Mouse (Mus musculus): ENCODE results near the gene Ccdc163. TPM values are rescaled to one million over a fixed set of nuclear protein-coding genes. Genes with fewer than 3 reads are reported as not detected.

The Ccdc163 gene
- polyA plus RNA-seq, 1 experiment: 15.9 TPM

GRCm38 (mm10) chr4:116782171-116782570 lies 73.9 kb downstream of the Ccdc163 start:
- WGBS: 89% methylated on average over 8 of the region's 8 CpGs
- DNase-seq (ENCODE audit: low read depth in 1 of 2, low spot score in 2 of 2): no peak
- no peak overlapping the region for H3K27ac ChIP-seq (ENCODE audit: insufficient read depth, low read length)
- TF ChIP-seq POLR2A (IDR thresholded peaks at IDR 0.05; ENCODE audit: low read depth, low read length): no peak
- TF ChIP-seq CTCF (IDR thresholded peaks at IDR 0.05; ENCODE audit: extremely low read depth, insufficient read depth, insufficient read length, insufficient replicate concordance): no peak
- H3K27me3 ChIP-seq (ENCODE audit: control insufficient read depth, insufficient read depth, low read length): no peaks in the 10 kb centered on the region
- H3K36me3 ChIP-seq (ENCODE audit: control insufficient read depth, insufficient read depth, low read length): no peaks in the 10 kb centered on the region
- no peak overlapping the region for H3K4me3 ChIP-seq (ENCODE audit: extremely low read depth, insufficient read depth, insufficient read length)
- no peaks in the 10 kb centered on the region for H3K4me1 ChIP-seq (ENCODE audit: control insufficient read depth, insufficient read depth, insufficient read length)

DNA sequence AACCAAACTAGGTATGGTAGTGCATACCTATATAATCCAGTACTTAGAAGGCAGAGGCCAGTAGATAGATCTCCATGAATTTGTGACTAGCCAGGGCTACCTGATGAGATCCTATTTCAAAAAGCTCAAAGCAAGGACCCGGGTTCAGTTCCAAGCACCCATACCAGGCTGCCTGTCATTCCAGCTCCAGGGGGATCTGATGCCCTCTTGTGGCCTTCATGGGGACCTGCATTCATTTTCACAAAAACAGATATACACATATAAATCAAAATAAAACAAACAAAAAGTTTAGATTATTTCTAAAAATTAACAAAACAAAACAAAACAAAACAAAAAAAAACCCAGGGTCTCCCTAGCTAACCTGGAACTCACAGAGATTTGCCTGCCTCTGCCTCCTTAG lies 78.3 kb downstream of the Ccdc163 start:
- Histone ChIP-seq H3K4me1 (ENCODE audit: control insufficient read depth, insufficient read depth, insufficient read length) (no peaks in the 10 kb centered on the region), H3K4me3 (ENCODE audit: extremely low read depth, insufficient read depth, insufficient read length) (no peak overlapping the region), H3K36me3 (ENCODE audit: control insufficient read depth, insufficient read depth, low read length) (no peaks in the 10 kb centered on the region), H3K27ac (ENCODE audit: insufficient read depth, low read length) (no peak overlapping the region), H3K27me3 (ENCODE audit: control insufficient read depth, insufficient read depth, low read length) (no peaks in the 10 kb centered on the region)
- 95% methylated on average over 1 of the region's 1 CpGs for WGBS
- no peak for TF ChIP-seq POLR2A (IDR thresholded peaks at IDR 0.05; ENCODE audit: low read depth, low read length)
- no peak for DNase-seq (ENCODE audit: low read depth in 1 of 2, low spot score in 2 of 2)

- Histone ChIP-seq H3K4me1 (ENCODE audit: control insufficient read depth, insufficient read depth, insufficient read length) (no peaks in the 10 kb centered on the region), H3K27me3 (ENCODE audit: control insufficient read depth, insufficient read depth, low read length) (no peaks in the 10 kb centered on the region), H3K27ac (ENCODE audit: insufficient read depth, low read length) (no peak overlapping the region), H3K36me3 (ENCODE audit: control insufficient read depth, insufficient read depth, low read length) (peaks cover 3% of the 10 kb centered on the region; the same call in 1 of the 2 replicates), H3K4me3 (ENCODE audit: extremely low read depth, insufficient read depth, insufficient read length) (no peak overlapping the region)
- TF ChIP-seq CTCF (IDR thresholded peaks at IDR 0.05; ENCODE audit: extremely low read depth, insufficient read depth, insufficient read length, insufficient replicate concordance): no peak
- TF ChIP-seq POLR2A (IDR thresholded peaks at IDR 0.05; ENCODE audit: low read depth, low read length): no peak
- DNase-seq (ENCODE audit: low read depth in 1 of 2, low spot score in 2 of 2): no peak
- WGBS: 28% methylated on average over 7 of the region's 7 CpGs
Observed at GRCm38 (mm10) chr4:116787985-116788760, 79.9 kb downstream of the Ccdc163 start.

DNA sequence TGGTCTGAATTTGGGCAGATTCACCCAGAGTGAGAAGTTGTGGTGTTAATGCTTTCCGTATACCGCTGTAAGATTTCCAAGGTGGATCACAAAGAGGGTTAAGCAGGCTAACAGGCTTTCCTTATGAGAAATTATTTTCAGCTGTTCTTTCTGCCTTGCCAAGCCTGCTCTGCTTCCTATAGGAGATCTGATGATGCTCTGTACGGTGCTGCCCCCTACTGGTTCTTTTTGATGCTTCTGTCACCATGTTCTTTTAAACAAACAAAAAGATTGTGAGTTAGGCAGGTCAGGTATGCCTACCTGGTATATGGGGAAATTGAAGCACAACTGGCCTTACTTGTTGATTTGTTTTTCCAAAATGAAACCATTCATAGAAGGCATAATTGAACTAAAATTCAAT lies 80.6 kb downstream of the Ccdc163 start:
- DNase-seq (ENCODE audit: low read depth in 1 of 2, low spot score in 2 of 2): peak; percentile 62 to 73
- Histone ChIP-seq H3K4me3 (ENCODE audit: extremely low read depth, insufficient read depth, insufficient read length) (no peak overlapping the region), H3K27me3 (ENCODE audit: control insufficient read depth, insufficient read depth, low read length) (no peaks in the 10 kb centered on the region), H3K36me3 (ENCODE audit: control insufficient read depth, insufficient read depth, low read length) (peaks cover 3% of the 10 kb centered on the region; the same call in 1 of the 2 replicates), H3K4me1 (ENCODE audit: control insufficient read depth, insufficient read depth, insufficient read length) (no peaks in the 10 kb centered on the region), H3K27ac (ENCODE audit: insufficient read depth, low read length) (no peak overlapping the region)
- TF ChIP-seq CTCF (IDR thresholded peaks at IDR 0.05; ENCODE audit: extremely low read depth, insufficient read depth, insufficient read length, insufficient replicate concordance): peak; percentile 38; the same call in 1 of the 2 replicates
- TF ChIP-seq POLR2A (IDR thresholded peaks at IDR 0.05; ENCODE audit: low read depth, low read length): no peak
- 17% methylated on average over 3 of the region's 3 CpGs for WGBS

GRCm38 (mm10) chr4:116792453-116792852 lies 84.1 kb downstream of the Ccdc163 start:
- H3K4me3 ChIP-seq (ENCODE audit: extremely low read depth, insufficient read depth, insufficient read length): no peak overlapping the region
- H3K36me3 ChIP-seq (ENCODE audit: control insufficient read depth, insufficient read depth, low read length): peaks cover 3% of the 10 kb centered on the region; the same call in 1 of the 2 replicates
- no peak overlapping the region for H3K27ac ChIP-seq (ENCODE audit: insufficient read depth, low read length)
- no peak for DNase-seq (ENCODE audit: low read depth in 1 of 2, low spot score in 2 of 2)
- WGBS: 90% methylated on average over 8 of the region's 8 CpGs
- H3K4me1 ChIP-seq (ENCODE audit: control insufficient read depth, insufficient read depth, insufficient read length): no peaks in the 10 kb centered on the region
- TF ChIP-seq CTCF (IDR thresholded peaks at IDR 0.05; ENCODE audit: extremely low read depth, insufficient read depth, insufficient read length, insufficient replicate concordance) (no peak), POLR2A (IDR thresholded peaks at IDR 0.05; ENCODE audit: low read depth, low read length) (no peak)
- no peaks in the 10 kb centered on the region for H3K27me3 ChIP-seq (ENCODE audit: control insufficient read depth, insufficient read depth, low read length)

GRCm38 (mm10) chr4:116794273-116794672 lies 86.0 kb downstream of the Ccdc163 start:
- H3K4me1 ChIP-seq (ENCODE audit: control insufficient read depth, insufficient read depth, insufficient read length): no peaks in the 10 kb centered on the region
- peaks cover 3% of the 10 kb centered on the region; the same call in 1 of the 2 replicates for H3K36me3 ChIP-seq (ENCODE audit: control insufficient read depth, insufficient read depth, low read length)
- no peak overlapping the region for H3K27ac ChIP-seq (ENCODE audit: insufficient read depth, low read length)
- no peak for DNase-seq (ENCODE audit: low read depth in 1 of 2, low spot score in 2 of 2)
- H3K4me3 ChIP-seq (ENCODE audit: extremely low read depth, insufficient read depth, insufficient read length): no peak overlapping the region
- WGBS: 75% methylated on average over 2 of the region's 2 CpGs
- H3K27me3 ChIP-seq (ENCODE audit: control insufficient read depth, insufficient read depth, low read length): no peaks in the 10 kb centered on the region
- TF ChIP-seq POLR2A (IDR thresholded peaks at IDR 0.05; ENCODE audit: low read depth, low read length): no peak

DNA sequence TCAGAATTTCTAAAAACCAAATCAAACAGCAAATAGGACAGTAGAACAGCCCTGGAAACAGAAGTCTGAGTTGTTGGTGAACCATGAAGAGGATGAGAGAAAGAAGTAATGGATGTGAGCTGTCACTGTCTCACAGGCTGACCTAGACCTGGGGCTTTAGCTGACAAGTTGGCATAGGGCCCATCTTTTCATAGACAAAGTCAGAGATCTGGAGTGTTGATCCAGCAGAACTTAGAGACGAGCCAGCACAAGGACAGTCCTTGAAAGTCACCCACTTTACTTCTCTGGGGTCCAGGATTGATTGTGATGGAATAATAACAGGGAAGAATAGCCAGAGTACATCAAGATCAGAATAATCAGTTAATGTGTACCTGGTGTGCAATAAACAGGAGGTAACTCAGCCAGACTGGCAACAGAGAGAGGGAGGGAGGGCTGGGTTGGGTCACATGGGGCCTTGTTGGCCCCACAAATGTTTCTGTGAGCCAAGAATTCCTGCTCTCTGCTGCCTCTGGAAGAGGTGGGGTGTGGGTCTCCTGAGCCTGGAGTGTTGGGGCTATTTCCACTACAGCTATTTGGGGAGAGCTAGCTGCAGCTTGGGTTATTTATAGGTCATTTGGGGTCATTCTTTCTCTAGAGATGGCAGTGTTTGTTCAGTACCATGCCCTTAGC lies 88.3 kb downstream of the Ccdc163 start:
- H3K4me1 ChIP-seq (ENCODE audit: control insufficient read depth, insufficient read depth, insufficient read length): no peaks in the 10 kb centered on the region
- no peak for DNase-seq (ENCODE audit: low read depth in 1 of 2, low spot score in 2 of 2)
- peaks cover 4% of the 10 kb centered on the region; the same call in 1 of the 2 replicates for H3K36me3 ChIP-seq (ENCODE audit: control insufficient read depth, insufficient read depth, low read length)
- TF ChIP-seq POLR2A (IDR thresholded peaks at IDR 0.05; ENCODE audit: low read depth, low read length) (no peak), CTCF (IDR thresholded peaks at IDR 0.05; ENCODE audit: extremely low read depth, insufficient read depth, insufficient read length, insufficient replicate concordance) (no peak)
- 74% methylated on average over 1 of the region's 1 CpGs for WGBS
- H3K27me3 ChIP-seq (ENCODE audit: control insufficient read depth, insufficient read depth, low read length): no peaks in the 10 kb centered on the region
- H3K27ac ChIP-seq (ENCODE audit: insufficient read depth, low read length): no peak overlapping the region
- H3K4me3 ChIP-seq (ENCODE audit: extremely low read depth, insufficient read depth, insufficient read length): no peak overlapping the region

Data from spleen, adult 2 months (tissue).